Mouse (Mus musculus) heart, embryonic 14.5 days (tissue): ENCODE results near the gene Olfr638. TPM values are rescaled to one million over a fixed set of nuclear protein-coding genes. Genes with fewer than 3 reads are reported as not detected.

Experiments used
- ATAC-seq: fragments of 200-750 bp; cut with Nextera tagmentation; 2 replicates; pipeline ENCODE4 v1.8.0; 2017; ENCODE audit warnings: low read depth, moderate TSS enrichment; ENCODE audit not compliant: insufficient number of reproducible peaks, insufficient read depth, low FRiP score
- H3K27ac ChIP-seq, 2 experiments: fragments of 200-500 bp in 1 of 2; fragments of 300-500 bp in 1 of 2; sonication (generic) in 1 of 2; replicated peaks in 1 of 2; 2 replicates each; pipeline ENCODE4 v1.5.1; 2012 to 2014; ENCODE audit warnings: low read depth in 2 of 2, low read length in 2 of 2, control low read depth in 1 of 2, mild to moderate bottlenecking in 1 of 2, mixed read lengths in 1 of 2; ENCODE audit not compliant: control insufficient read depth in 1 of 2, insufficient read depth in 1 of 2
- H3K27me3 ChIP-seq: fragments of 300-500 bp; sonication (generic); 2 replicates; pipeline ENCODE4 v1.6.1; 2014; ENCODE audit warnings: mild to moderate bottlenecking, low read length, control low read depth; ENCODE audit not compliant: control insufficient read depth, insufficient read depth
- H3K36me3 ChIP-seq: fragments of 300-500 bp; sonication (generic); 2 replicates; pipeline ENCODE4 v1.6.1; 2014; ENCODE audit warnings: mild to moderate bottlenecking, control low read depth, low read length, mixed read lengths; ENCODE audit not compliant: control insufficient read depth, insufficient read depth
- H3K4me1 ChIP-seq, 2 experiments: fragments of 200-500 bp in 1 of 2; fragments of 300-500 bp in 1 of 2; sonication (generic) in 1 of 2; 2 replicates each; pipeline ENCODE4 v1.6.1; 2012 to 2014; ENCODE audit warnings: low read length in 2 of 2, control low read depth in 1 of 2, mixed read lengths in 1 of 2; ENCODE audit not compliant: control insufficient read depth in 2 of 2, insufficient read depth in 2 of 2
- H3K4me2 ChIP-seq: fragments of 300-500 bp; sonication (generic); 2 replicates; pipeline ENCODE4 v1.6.1; 2014; ENCODE audit warnings: mild to moderate bottlenecking, low read length
- H3K4me3 ChIP-seq, 2 experiments: fragments of 200-500 bp in 1 of 2; fragments of 300-500 bp in 1 of 2; sonication (generic) in 1 of 2; 2 replicates each; pipeline ENCODE4 v1.5.1; 2012 to 2014; ENCODE audit warnings: low read length in 2 of 2, mild to moderate bottlenecking in 2 of 2, control low read depth in 1 of 2, low read depth in 1 of 2, moderate library complexity in 1 of 2; ENCODE audit not compliant: control insufficient read depth in 1 of 2, insufficient read depth in 1 of 2
- H3K9ac ChIP-seq: fragments of 300-500 bp; sonication (generic); 2 replicates; pipeline ENCODE4 v1.6.1; 2014; ENCODE audit warnings: mild to moderate bottlenecking, low read length
- H3K9me3 ChIP-seq: fragments of 300-500 bp; sonication (generic); 2 replicates; pipeline ENCODE4 v1.6.1; 2016; ENCODE audit warnings: low read length, control low read depth; ENCODE audit not compliant: control insufficient read depth
- WGBS: fragments of 180-500 bp; shearing (Covaris S2); extraction: QIAGEN DNeasy Blood & Tissue Kit; methylation state at CpG from one replicate; pipeline ENCODE4 v1.1.7; 2014; 5-methylcytosine and 5-hydroxymethylcytosine counted together
- polyA plus RNA-seq: library from polyadenylated mRNA; unstranded; fragments of >200 nt; fragmentation: Nextera tagmentation; extraction: Ambion mirVana; gene quantifications from 2 replicates; pipeline ENCODE4 v1.2.1, GENCODE M21; 2014

Gene Olfr638
- polyA plus RNA-seq, 1 experiment from 2014 or later, result not detected

DNA sequence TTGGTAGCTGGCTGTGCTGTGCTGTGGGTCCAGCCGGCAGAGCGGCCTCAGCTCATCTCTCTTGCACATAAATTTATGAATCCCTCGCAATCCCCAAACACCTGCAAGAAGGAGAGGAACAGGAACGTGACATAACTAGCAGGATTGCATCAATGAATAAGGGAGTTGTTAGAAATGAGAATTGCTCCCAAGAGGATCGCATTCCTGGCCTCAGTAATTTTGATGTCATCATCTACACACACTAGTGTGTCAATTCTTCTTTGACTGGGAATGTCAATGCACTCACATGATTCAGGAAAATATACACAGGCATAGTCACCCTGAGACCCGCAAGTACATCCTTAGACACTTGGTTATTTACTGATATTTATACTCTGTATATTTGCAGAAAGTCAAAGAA lies 26.9 kb downstream of the Olfr638 start, which contains the start of gene Olfr640:
Gene Olfr640 (minus strand): TSS at position 101 of the 400 bp plus-strand sequence.
- no peak for ATAC-seq
- H3K36me3 ChIP-seq, result no peaks in the 10 kb centered on the region
- no peaks in the 10 kb centered on the region for H3K27me3 ChIP-seq
- H3K4me2 ChIP-seq, result no peak within 1 kb of the TSS
- no peaks in the 10 kb centered on the region for H3K9me3 ChIP-seq
- 71% methylated on average over 6 of the region's 6 CpGs for WGBS
- no peak within 1 kb of the TSS for H3K9ac ChIP-seq
- H3K27ac ChIP-seq, result no peak within 1 kb of the TSS
- H3K4me3 ChIP-seq, result no peak within 1 kb of the TSS
- H3K4me1 ChIP-seq, result no peaks in the 10 kb centered on the region

- Histone ChIP-seq H3K9me3 (no peaks in the 10 kb centered on the region), H3K27me3 (no peaks in the 10 kb centered on the region), H3K4me2 (no peak overlapping the region), H3K27ac (no peak overlapping the region), H3K4me3 (no peak overlapping the region), H3K4me1 (no peaks in the 10 kb centered on the region), H3K9ac (no peak overlapping the region), H3K36me3 (no peaks in the 10 kb centered on the region)
- no peak for ATAC-seq
- WGBS, result 75% methylated on average over 3 of the region's 3 CpGs
Measured at GRCm38 (mm10) chr7:104026978-104027377, 28.4 kb downstream of the Olfr638 start.

- WGBS, result 60% methylated on average over 1 of the region's 1 CpGs
- ATAC-seq, result no peak
- H3K4me1 ChIP-seq, result no peaks in the 10 kb centered on the region
- no peak within 1 kb of the TSS for H3K27ac ChIP-seq
- H3K9ac ChIP-seq, result no peak within 1 kb of the TSS
- no peaks in the 10 kb centered on the region for H3K36me3 ChIP-seq
- H3K27me3 ChIP-seq, result no peaks in the 10 kb centered on the region
- H3K4me3 ChIP-seq, result no peak within 1 kb of the TSS
- no peaks in the 10 kb centered on the region for H3K9me3 ChIP-seq
- no peak within 1 kb of the TSS for H3K4me2 ChIP-seq
Measured at GRCm38 (mm10) chr7:104035145-104035544, 36.6 kb downstream of the Olfr638 start, which contains the start of gene Olfr641. Olfr641 (plus strand) TSS chr7:104035445.

- Histone ChIP-seq H3K4me3 (no peak overlapping the region), H3K9me3 (no peaks in the 10 kb centered on the region), H3K4me2 (no peak overlapping the region), H3K9ac (no peak overlapping the region), H3K27ac (no peak overlapping the region), H3K4me1 (no peaks in the 10 kb centered on the region), H3K36me3 (no peaks in the 10 kb centered on the region), H3K27me3 (no peaks in the 10 kb centered on the region)
- ATAC-seq, result no peak
- WGBS, result 82% methylated on average over 4 of the region's 4 CpGs
Measured at GRCm38 (mm10) chr7:104050745-104051144, 52.2 kb downstream of the Olfr638 start.

DNA sequence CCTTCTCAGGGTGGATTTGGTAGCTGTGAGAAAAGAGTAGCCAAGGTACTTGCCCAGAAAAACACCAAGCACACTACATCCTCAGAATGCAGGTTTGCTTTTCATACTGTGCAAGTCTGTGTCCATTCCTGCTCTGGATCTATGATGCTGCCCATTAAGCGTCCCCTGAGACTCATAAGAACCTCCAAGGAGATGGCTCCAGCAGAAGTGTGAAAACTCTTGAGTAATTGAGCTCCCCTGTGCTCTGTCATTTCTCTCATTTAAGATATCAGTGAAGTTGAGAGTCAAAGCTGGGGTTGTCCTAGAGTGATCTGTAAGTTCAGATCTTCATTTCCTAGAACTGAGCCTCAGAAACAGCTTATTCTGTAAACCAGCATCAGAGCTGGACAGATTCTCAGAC lies 54.0 kb downstream of the Olfr638 start, which contains the start of gene Olfr642:
Gene Olfr642 (minus strand): TSS at position 101 of the 400 bp plus-strand sequence.
- no peak within 1 kb of the TSS for H3K9ac ChIP-seq
- H3K4me2 ChIP-seq, result no peak within 1 kb of the TSS
- no peak for ATAC-seq
- H3K4me1 ChIP-seq, result no peaks in the 10 kb centered on the region
- 59% methylated on average over 1 of the region's 1 CpGs for WGBS
- no peaks in the 10 kb centered on the region for H3K27me3 ChIP-seq
- H3K36me3 ChIP-seq, result no peaks in the 10 kb centered on the region
- no peak within 1 kb of the TSS for H3K4me3 ChIP-seq
- no peaks in the 10 kb centered on the region for H3K9me3 ChIP-seq
- H3K27ac ChIP-seq, result no peak within 1 kb of the TSS

Other genes with a start within 250 kb of the Olfr638 start
- gene Olfr630, start 241.4 kb upstream of the Olfr638 start, polyA plus RNA-seq, result not detected in 2 replicates
- not detected in 2 replicates for gene Olfr69, start 227.2 kb upstream of the Olfr638 start, polyA plus RNA-seq
- gene Olfr68, start 219.0 kb upstream of the Olfr638 start, polyA plus RNA-seq, result not detected in 2 replicates
- gene Olfr67, start 206.9 kb upstream of the Olfr638 start, polyA plus RNA-seq, result not detected in 2 replicates
- 4,945 and 8,964 TPM in 2 replicates for gene Hbb-bt, start 184.8 kb upstream of the Olfr638 start, polyA plus RNA-seq
- gene Hbb-bs, start 170.7 kb upstream of the Olfr638 start, polyA plus RNA-seq, result 11,662 and 20,684 TPM in 2 replicates
- not detected in 2 replicates for gene Hbb-bh2, start 158.2 kb upstream of the Olfr638 start, polyA plus RNA-seq
- 15.5 and 17.8 TPM in 2 replicates for gene Hbb-bh1, start 155.6 kb upstream of the Olfr638 start, polyA plus RNA-seq
- 2,227 and 2,640 TPM in 2 replicates for gene Hbb-y, start 145.5 kb upstream of the Olfr638 start, polyA plus RNA-seq
- gene Olfr66, start 112.5 kb upstream of the Olfr638 start, polyA plus RNA-seq, result not detected in 2 replicates
- not detected in 2 replicates for gene Olfr64, start 104.3 kb upstream of the Olfr638 start, polyA plus RNA-seq
- not detected in 2 replicates for gene Olfr65, start 95.3 kb upstream of the Olfr638 start, polyA plus RNA-seq
- gene Olfr631, start 69.9 kb upstream of the Olfr638 start, polyA plus RNA-seq, result not detected in 2 replicates
- gene Olfr632, start 64.4 kb upstream of the Olfr638 start, polyA plus RNA-seq, result not detected in 2 replicates
- gene Olfr633, start 54.3 kb upstream of the Olfr638 start, polyA plus RNA-seq, result not detected in 2 replicates
- not detected in 2 replicates for gene Olfr635, start 27.6 kb upstream of the Olfr638 start, polyA plus RNA-seq
- gene Olfr639, start 18.6 kb downstream of the Olfr638 start, polyA plus RNA-seq, result 0.03 TPM in 1 of 2 replicates, not detected in the other
- gene Olfr640, start 26.8 kb downstream of the Olfr638 start, polyA plus RNA-seq, result not detected in 2 replicates
- gene Olfr641, start 36.7 kb downstream of the Olfr638 start, polyA plus RNA-seq, result not detected in 2 replicates
- not detected in 2 replicates for gene Olfr642, start 53.9 kb downstream of the Olfr638 start, polyA plus RNA-seq
- gene 4930516K23Rik, start 62.7 kb downstream of the Olfr638 start, polyA plus RNA-seq, result not detected in 2 replicates
- gene Olfr644, start 73.1 kb downstream of the Olfr638 start, polyA plus RNA-seq, result not detected in 2 replicates
- not detected in 2 replicates for gene Olfr645, start 86.7 kb downstream of the Olfr638 start, polyA plus RNA-seq
- not detected in 2 replicates for gene Olfr646, start 106.1 kb downstream of the Olfr638 start, polyA plus RNA-seq
- not detected in 2 replicates for gene Ubqln5, start 131.1 kb downstream of the Olfr638 start, polyA plus RNA-seq
- not detected in 2 replicates for gene Olfr643, start 138.7 kb downstream of the Olfr638 start, polyA plus RNA-seq
- gene Ubqln3, start 144.5 kb downstream of the Olfr638 start, polyA plus RNA-seq, result not detected in 2 replicates
- gene Ubqlnl, start 151.8 kb downstream of the Olfr638 start, polyA plus RNA-seq, result not detected in 2 replicates
- not detected in 2 replicates for gene Olfm5, start 166.1 kb downstream of the Olfr638 start, polyA plus RNA-seq
- gene Olfr648, start 184.6 kb downstream of the Olfr638 start, polyA plus RNA-seq, result 0.08 and 0.39 TPM in 2 replicates
- not detected in 2 replicates for gene Olfr649, start 197.2 kb downstream of the Olfr638 start, polyA plus RNA-seq
- 1.9 and 2.3 TPM in 2 replicates for gene Trim6, start 220.0 kb downstream of the Olfr638 start, polyA plus RNA-seq
- gene Trim34a, start 245.7 kb downstream of the Olfr638 start, polyA plus RNA-seq, result 3.6 and 4.7 TPM in 2 replicates